Mouse (Mus musculus): ENCODE data around the gene Sptssb. TPM values are rescaled to one million over a fixed set of nuclear protein-coding genes. Genes with fewer than 3 reads are reported as not detected.

Gene Sptssb
- polyA plus RNA-seq, 1 experiment from 2014 or later, result 1.6 TPM

GRCm38 (mm10) chr3:69819146-69819850 is 40.4 kb downstream of the Sptssb start:
- Histone ChIP-seq H3K27me3 (ENCODE audit: insufficient read depth, poor library complexity, severe bottlenecking) (no peaks in the 10 kb centered on the region), H3K9me3 (no peaks in the 10 kb centered on the region), H3K4me3 (no peak overlapping the region), H3K27ac (no peak overlapping the region), H3K36me3 (no peaks in the 10 kb centered on the region), H3K4me1 (no peaks in the 10 kb centered on the region)
- WGBS, result 83% methylated on average over 7 of the region's 7 CpGs
- no peak for DNase-seq (ENCODE audit: low spot score)

GRCm38 (mm10) chr3:69818466-69818865 is 41.3 kb downstream of the Sptssb start:
- no peak overlapping the region for H3K27ac ChIP-seq
- H3K9me3 ChIP-seq, result no peaks in the 10 kb centered on the region
- no peaks in the 10 kb centered on the region for H3K27me3 ChIP-seq (ENCODE audit: insufficient read depth, poor library complexity, severe bottlenecking)
- H3K36me3 ChIP-seq, result no peaks in the 10 kb centered on the region
- no peaks in the 10 kb centered on the region for H3K4me1 ChIP-seq
- no peak overlapping the region for H3K4me3 ChIP-seq
- 60% methylated on average over 5 of the region's 5 CpGs for WGBS
- DNase-seq (ENCODE audit: low spot score), result no peak

- Histone ChIP-seq H3K4me3 (no peak overlapping the region), H3K36me3 (no peaks in the 10 kb centered on the region), H3K27me3 (ENCODE audit: insufficient read depth, poor library complexity, severe bottlenecking) (no peaks in the 10 kb centered on the region), H3K27ac (no peak overlapping the region), H3K9me3 (no peaks in the 10 kb centered on the region), H3K4me1 (no peaks in the 10 kb centered on the region)
- 74% methylated on average over 2 of the region's 2 CpGs for WGBS
- no peak for DNase-seq (ENCODE audit: low spot score)
Observed at GRCm38 (mm10) chr3:69816547-69816946, 43.2 kb downstream of the Sptssb start.

- Histone ChIP-seq H3K9me3 (no peaks in the 10 kb centered on the region), H3K4me3 (no peak overlapping the region), H3K4me1 (no peaks in the 10 kb centered on the region), H3K27ac (no peak overlapping the region), H3K27me3 (ENCODE audit: insufficient read depth, poor library complexity, severe bottlenecking) (no peaks in the 10 kb centered on the region), H3K36me3 (no peaks in the 10 kb centered on the region)
- no peak for DNase-seq (ENCODE audit: low spot score)
- WGBS, result 75% methylated on average over 11 of the region's 11 CpGs
Observed at GRCm38 (mm10) chr3:69813005-69813695, 46.6 kb downstream of the Sptssb start.

- Histone ChIP-seq H3K4me3 (no peak overlapping the region), H3K27ac (no peak overlapping the region), H3K9me3 (no peaks in the 10 kb centered on the region), H3K27me3 (ENCODE audit: insufficient read depth, poor library complexity, severe bottlenecking) (no peaks in the 10 kb centered on the region), H3K4me1 (no peaks in the 10 kb centered on the region), H3K36me3 (no peaks in the 10 kb centered on the region)
- DNase-seq (ENCODE audit: low spot score), result no peak
- WGBS, result 67% methylated on average over 2 of the region's 2 CpGs
Observed at GRCm38 (mm10) chr3:69812442-69812841, 47.3 kb downstream of the Sptssb start.

GRCm38 (mm10) chr3:69808479-69808878 is 51.3 kb downstream of the Sptssb start:
- H3K27ac ChIP-seq, result no peak overlapping the region
- DNase-seq (ENCODE audit: low spot score), result no peak
- 78% methylated on average over 7 of the region's 7 CpGs for WGBS
- no peak overlapping the region for H3K4me3 ChIP-seq
- no peaks in the 10 kb centered on the region for H3K27me3 ChIP-seq (ENCODE audit: insufficient read depth, poor library complexity, severe bottlenecking)
- no peaks in the 10 kb centered on the region for H3K36me3 ChIP-seq
- no peaks in the 10 kb centered on the region for H3K9me3 ChIP-seq
- no peaks in the 10 kb centered on the region for H3K4me1 ChIP-seq

GRCm38 (mm10) chr3:69803137-69803536 is 56.6 kb downstream of the Sptssb start:
- Histone ChIP-seq H3K27me3 (ENCODE audit: insufficient read depth, poor library complexity, severe bottlenecking) (no peaks in the 10 kb centered on the region), H3K9me3 (no peaks in the 10 kb centered on the region), H3K4me1 (no peaks in the 10 kb centered on the region), H3K4me3 (no peak overlapping the region), H3K36me3 (no peaks in the 10 kb centered on the region), H3K27ac (no peak overlapping the region)
- WGBS, result 78% methylated on average over 1 of the region's 1 CpGs
- no peak for DNase-seq (ENCODE audit: low spot score)

- Histone ChIP-seq H3K4me1 (no peaks in the 10 kb centered on the region), H3K9me3 (no peaks in the 10 kb centered on the region), H3K27me3 (ENCODE audit: insufficient read depth, poor library complexity, severe bottlenecking) (no peaks in the 10 kb centered on the region), H3K27ac (no peak overlapping the region), H3K4me3 (no peak overlapping the region), H3K36me3 (no peaks in the 10 kb centered on the region)
- 72% methylated on average over 7 of the region's 7 CpGs for WGBS
- DNase-seq (ENCODE audit: low spot score), result no peak
Observed at GRCm38 (mm10) chr3:69800829-69801384, 58.8 kb downstream of the Sptssb start.

- Histone ChIP-seq H3K9me3 (no peaks in the 10 kb centered on the region), H3K27ac (no peak overlapping the region), H3K27me3 (ENCODE audit: insufficient read depth, poor library complexity, severe bottlenecking) (no peaks in the 10 kb centered on the region), H3K4me3 (no peak overlapping the region), H3K4me1 (no peaks in the 10 kb centered on the region), H3K36me3 (no peaks in the 10 kb centered on the region)
- WGBS, result 59% methylated on average over 1 of the region's 1 CpGs
- DNase-seq (ENCODE audit: low spot score), result no peak
Observed at GRCm38 (mm10) chr3:69799096-69799495, 60.6 kb downstream of the Sptssb start.

- H3K9me3 ChIP-seq, result no peaks in the 10 kb centered on the region
- H3K36me3 ChIP-seq, result no peaks in the 10 kb centered on the region
- no peak for DNase-seq (ENCODE audit: low spot score)
- no peaks in the 10 kb centered on the region for H3K4me1 ChIP-seq
- no peaks in the 10 kb centered on the region for H3K27me3 ChIP-seq (ENCODE audit: insufficient read depth, poor library complexity, severe bottlenecking)
- H3K27ac ChIP-seq, result no peak overlapping the region
- no peak overlapping the region for H3K4me3 ChIP-seq
- 83% methylated on average over 2 of the region's 2 CpGs for WGBS
Observed at GRCm38 (mm10) chr3:69797969-69798368, 61.8 kb downstream of the Sptssb start.

GRCm38 (mm10) chr3:69797533-69797932 is 62.2 kb downstream of the Sptssb start:
- 86% methylated on average over 4 of the region's 4 CpGs for WGBS
- H3K27ac ChIP-seq, result no peak overlapping the region

GRCm38 (mm10) chr3:69792823-69793417 is 66.8 kb downstream of the Sptssb start:
- no peaks in the 10 kb centered on the region for H3K36me3 ChIP-seq
- H3K27me3 ChIP-seq (ENCODE audit: insufficient read depth, poor library complexity, severe bottlenecking), result no peaks in the 10 kb centered on the region
- H3K9me3 ChIP-seq, result no peaks in the 10 kb centered on the region
- no peaks in the 10 kb centered on the region for H3K4me1 ChIP-seq
- no peak for DNase-seq (ENCODE audit: low spot score)
- 71% methylated on average over 3 of the region's 3 CpGs for WGBS
- no peak overlapping the region for H3K4me3 ChIP-seq
- no peak overlapping the region for H3K27ac ChIP-seq

More at GRCm38 (mm10) chr3:69797533-69797932, 62.2 kb downstream of the Sptssb start:
- H3K4me1 ChIP-seq, result no peaks in the 10 kb centered on the region
- no peaks in the 10 kb centered on the region for H3K9me3 ChIP-seq
- no peak for DNase-seq (ENCODE audit: low spot score)
- H3K27me3 ChIP-seq (ENCODE audit: insufficient read depth, poor library complexity, severe bottlenecking), result no peaks in the 10 kb centered on the region
- no peak overlapping the region for H3K4me3 ChIP-seq
- no peaks in the 10 kb centered on the region for H3K36me3 ChIP-seq

GRCm38 (mm10) chr3:69779246-69779796 is 80.4 kb downstream of the Sptssb start:
- H3K4me1 ChIP-seq, result no peaks in the 10 kb centered on the region
- H3K36me3 ChIP-seq, result no peaks in the 10 kb centered on the region
- H3K4me3 ChIP-seq, result no peak overlapping the region
- H3K9me3 ChIP-seq, result no peaks in the 10 kb centered on the region
- H3K27me3 ChIP-seq (ENCODE audit: insufficient read depth, poor library complexity, severe bottlenecking), result no peaks in the 10 kb centered on the region
- peak; percentile 5 for DNase-seq (ENCODE audit: low spot score)
- H3K27ac ChIP-seq, result no peak overlapping the region
- 66% methylated on average over 4 of the region's 4 CpGs for WGBS
